Mouse (Mus musculus): ENCODE measurements around the gene Zfp973.
"Not testable (repeated sequence)": the region's sequence is repeated elsewhere in the genome, so short reads cannot be mapped to it uniquely, and the experiment has no call there.

The Zfp973 gene

GRCm38 (mm10) chr2:176670222-176670621 lies at the start of gene Zfp973:
TSS of gene Zfp973 (plus strand) at chr2:176670522.
- not testable (repeated sequence) for DNase-seq (ENCODE audit: low read depth)

DNA sequence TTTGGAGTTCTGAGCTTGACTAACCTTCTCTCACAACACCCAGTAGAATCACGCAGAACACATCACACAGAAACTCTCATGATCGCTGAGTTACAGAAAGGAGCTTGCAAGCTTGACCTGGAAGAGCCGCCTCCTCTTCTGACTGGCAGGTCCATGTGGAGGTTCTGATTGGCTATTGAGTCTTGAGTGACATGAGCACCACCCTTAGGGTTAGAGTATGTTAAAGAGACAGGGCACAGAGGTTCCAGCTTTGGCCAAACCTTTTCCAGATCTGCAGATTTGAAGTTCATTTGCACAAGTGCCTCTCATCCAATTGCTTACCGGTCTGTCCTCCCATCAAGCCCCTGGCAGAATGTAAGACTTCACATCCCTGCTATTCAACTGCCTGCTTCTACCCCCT lies 34.1 kb upstream of the Zfp973 start, which contains the start of gene Gm14308:
Gm14308 (minus strand) TSS at position 101 of the 400 bp plus-strand sequence.
- DNase-seq (ENCODE audit: low read depth), result not testable (repeated sequence)

GRCm38 (mm10) chr2:176708051-176708450 lies 37.7 kb downstream of the Zfp973 start, which contains the start of gene Gm14305:
TSS of gene Gm14305 (plus strand) at chr2:176708328.
- DNase-seq (ENCODE audit: low read depth), result not testable (repeated sequence)

All from NIH3T3 (cell line).